Mouse (Mus musculus): ENCODE measurements around the gene Faxc.

DNA sequence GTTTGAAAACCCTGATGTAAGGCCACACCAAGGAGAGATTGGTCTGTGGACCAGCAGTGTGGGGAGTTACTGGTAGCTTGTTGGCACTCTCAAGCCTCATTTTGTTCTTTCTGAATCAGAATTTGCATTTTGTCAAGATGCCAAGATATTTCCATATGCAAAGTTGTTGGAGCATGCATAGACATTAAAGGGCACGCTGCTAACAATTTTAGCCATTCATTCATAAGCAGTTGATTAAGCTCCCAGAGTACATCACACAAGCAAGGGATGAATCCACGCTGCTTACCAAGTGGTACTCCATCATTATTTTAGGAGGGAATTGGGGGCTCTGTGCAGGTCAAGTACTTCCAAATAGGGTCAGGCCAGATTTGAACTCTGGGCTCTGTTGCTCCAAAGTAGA is 98.8 kb downstream of the Faxc start:
- TF ChIP-seq EP300 (IDR thresholded peaks at IDR 0.05): no peak
- TF ChIP-seq CTCF (IDR thresholded peaks at IDR 0.05): no peak

All from lung, postnatal 0 days (tissue).